Mouse (Mus musculus): ENCODE results near the gene Cdc45.

- TF ChIP-seq E2F4 (IDR thresholded peaks at IDR 0.05; ENCODE audit: borderline replicate concordance, low read depth, low read length) (no peak), POLR2A (IDR thresholded peaks at IDR 0.05; ENCODE audit: control insufficient read depth in 1 of 2, insufficient read depth in 1 of 2, low read depth in 1 of 2, low read length in 2 of 2, poor library complexity in 1 of 2) (no peak), RCOR1 (IDR thresholded peaks at IDR 0.05; ENCODE audit: low read depth, low read length) (no peak), CTCF (IDR thresholded peaks at IDR 0.05 in 2 of 3, conservative IDR thresholded peaks at IDR 0.05 in 1 of 3; ENCODE audit: control insufficient read depth in 1 of 3, insufficient read depth in 1 of 3, low read depth in 2 of 3, low read length in 3 of 3, poor library complexity in 1 of 3, severe bottlenecking in 1 of 3) (no peak), ELF1 (IDR thresholded peaks at IDR 0.05; ENCODE audit: low read depth, low read length) (no peak), BHLHE40 (IDR thresholded peaks at IDR 0.05; ENCODE audit: borderline replicate concordance, low read depth, low read length) (no peak)
Observed at GRCm38 (mm10) chr16:18809001-18809400, 2.8 kb downstream of the Cdc45 start.
